Mouse (Mus musculus): ENCODE data around the gene Foxn3. TPM values are rescaled to one million over a fixed set of nuclear protein-coding genes. Genes with fewer than 3 reads are reported as not detected.

The Foxn3 gene
- polyA plus RNA-seq, 1 experiment from 2014 or later, result 90.0 TPM

- peak overlapping the region; percentile 86; the same call in 1 of the 2 replicates for H3K9ac ChIP-seq (replicated peaks)
- H3K36me3 ChIP-seq, result no peaks in the 10 kb centered on the region
- WGBS, result 17% methylated on average over 3 of the region's 3 CpGs
Observed at GRCm38 (mm10) chr12:99561333-99561766, 2.0 kb downstream of the Foxn3 start.

DNA sequence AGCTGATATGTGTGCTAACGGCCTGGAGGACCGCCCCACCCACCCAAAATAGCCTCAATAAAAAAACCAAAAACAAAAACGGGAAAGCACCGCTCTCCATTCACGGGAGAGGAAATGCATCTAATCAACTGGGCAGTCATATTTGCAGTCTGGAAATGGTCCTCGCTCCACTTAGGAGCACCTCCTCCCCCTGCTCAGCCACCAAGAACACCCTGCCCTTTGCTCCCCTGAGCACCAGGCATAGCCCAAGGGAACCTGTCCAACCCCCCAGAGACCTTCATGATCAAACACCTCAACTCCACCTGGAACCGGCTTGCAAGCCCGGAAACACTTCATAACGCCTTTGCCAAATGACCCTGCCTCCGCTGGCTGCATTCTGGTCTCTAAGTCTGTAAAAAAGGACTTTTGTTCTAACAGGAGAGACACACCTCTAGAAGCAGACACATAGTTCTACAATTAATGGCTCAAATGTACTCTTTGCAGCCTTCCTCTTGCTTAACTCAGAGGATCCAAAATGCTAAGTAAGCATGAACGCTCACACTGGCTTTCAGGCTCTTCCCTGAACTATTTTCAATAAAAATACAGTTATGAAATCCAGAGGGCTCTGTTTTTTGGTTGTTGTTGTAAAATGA lies 2.6 kb downstream of the Foxn3 start:
- peak overlapping the region; percentile 66 for H3K4me2 ChIP-seq (replicated peaks)
- 73% methylated on average over 11 of the region's 11 CpGs for WGBS
- no peak overlapping the region for H3K27ac ChIP-seq (replicated peaks)
- H3K27me3 ChIP-seq, result 0 out of 2 replicates have a peak, but pooled peaks cover 2% of the 10 kb centered on the region
- H3K9me3 ChIP-seq, result no peaks in the 10 kb centered on the region
- H3K4me1 ChIP-seq, result peaks cover 18% of the 10 kb centered on the region
- H3K9ac ChIP-seq (replicated peaks), result 0 out of 2 replicates have a peak overlapping the region, but pooled peaks have one; percentile 86
- 0 out of 2 replicates have a peak overlapping the region, but pooled peaks have one; percentile 84 for H3K4me3 ChIP-seq
- no peaks in the 10 kb centered on the region for H3K36me3 ChIP-seq
- no peak for ATAC-seq (ENCODE audit: low FRiP score, low read depth)

More at GRCm38 (mm10) chr12:99561333-99561766, 2.0 kb downstream of the Foxn3 start:
- H3K27me3 ChIP-seq, result 0 out of 2 replicates have a peak, but pooled peaks cover 2% of the 10 kb centered on the region
- peak overlapping the region; percentile 84 for H3K4me3 ChIP-seq
- H3K4me1 ChIP-seq, result peaks cover 18% of the 10 kb centered on the region
- ATAC-seq (ENCODE audit: low FRiP score, low read depth), result no peak
- no peaks in the 10 kb centered on the region for H3K9me3 ChIP-seq
- H3K4me2 ChIP-seq (replicated peaks), result peak overlapping the region; percentile 66
- no peak overlapping the region for H3K27ac ChIP-seq (replicated peaks)

GRCm38 (mm10) chr12:99559483-99559882 lies 3.9 kb downstream of the Foxn3 start:
- Histone ChIP-seq H3K9me3 (no peaks in the 10 kb centered on the region), H3K27me3 (no peaks in the 10 kb centered on the region), H3K4me2 (replicated peaks) (no peak overlapping the region), H3K9ac (replicated peaks) (no peak overlapping the region), H3K27ac (replicated peaks) (no peak overlapping the region), H3K4me1 (peaks cover 18% of the 10 kb centered on the region), H3K36me3 (no peaks in the 10 kb centered on the region), H3K4me3 (no peak overlapping the region)
- no peak for ATAC-seq (ENCODE audit: low FRiP score, low read depth)
- 90% methylated on average over 11 of the region's 11 CpGs for WGBS

GRCm38 (mm10) chr12:99558476-99558875 lies 4.9 kb downstream of the Foxn3 start:
- no peak for ATAC-seq (ENCODE audit: low FRiP score, low read depth)
- Histone ChIP-seq H3K4me2 (replicated peaks) (no peak overlapping the region), H3K36me3 (no peaks in the 10 kb centered on the region), H3K27ac (replicated peaks) (no peak overlapping the region), H3K4me3 (no peak overlapping the region), H3K27me3 (no peaks in the 10 kb centered on the region), H3K9ac (replicated peaks) (no peak overlapping the region), H3K4me1 (peaks cover 15% of the 10 kb centered on the region), H3K9me3 (no peaks in the 10 kb centered on the region)
- WGBS, result 88% methylated on average over 4 of the region's 4 CpGs

DNA sequence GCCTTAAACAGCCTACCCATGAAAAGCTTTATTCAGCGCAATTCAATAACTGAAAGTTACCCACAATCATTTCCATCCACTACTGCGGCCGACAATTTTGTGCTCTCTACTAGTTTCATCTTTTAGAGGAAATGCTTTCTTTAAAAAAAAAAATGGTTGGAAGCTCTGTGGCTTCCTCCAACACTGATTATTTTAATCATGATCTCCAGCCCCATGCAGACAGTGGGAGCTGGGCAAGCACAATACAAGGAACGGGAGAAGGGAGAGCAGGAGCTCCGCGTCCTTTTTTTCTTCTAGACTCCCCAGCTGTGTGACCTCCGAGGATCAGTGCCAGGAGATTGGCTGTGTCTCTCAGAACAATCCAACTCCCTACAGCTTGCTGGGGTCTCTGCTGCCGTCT lies 5.9 kb downstream of the Foxn3 start:
- Histone ChIP-seq H3K4me2 (replicated peaks) (no peak overlapping the region), H3K27me3 (no peaks in the 10 kb centered on the region), H3K4me3 (no peak overlapping the region), H3K9me3 (no peaks in the 10 kb centered on the region), H3K36me3 (peaks cover 6% of the 10 kb centered on the region), H3K27ac (replicated peaks) (no peak overlapping the region), H3K9ac (replicated peaks) (no peak overlapping the region), H3K4me1 (peaks cover 15% of the 10 kb centered on the region)
- 68% methylated on average over 8 of the region's 8 CpGs for WGBS
- no peak for ATAC-seq (ENCODE audit: low FRiP score, low read depth)

- Histone ChIP-seq H3K9me3 (no peaks in the 10 kb centered on the region), H3K4me1 (peaks cover 2% of the 10 kb centered on the region; the same call in 1 of the 2 replicates), H3K4me3 (no peak overlapping the region), H3K27me3 (no peaks in the 10 kb centered on the region), H3K27ac (replicated peaks) (no peak overlapping the region), H3K36me3 (peaks cover 8% of the 10 kb centered on the region), H3K9ac (replicated peaks) (no peak overlapping the region), H3K4me2 (replicated peaks) (no peak overlapping the region)
- no peak for ATAC-seq (ENCODE audit: low FRiP score, low read depth)
- WGBS, result 67% methylated on average over 8 of the region's 8 CpGs
Observed at GRCm38 (mm10) chr12:99550629-99551028, 12.8 kb downstream of the Foxn3 start.

GRCm38 (mm10) chr12:99549811-99550210 lies 13.6 kb downstream of the Foxn3 start:
- peaks cover 4% of the 10 kb centered on the region; the same call in 1 of the 2 replicates for H3K4me1 ChIP-seq
- H3K9me3 ChIP-seq, result no peaks in the 10 kb centered on the region
- H3K4me3 ChIP-seq, result no peak overlapping the region
- peaks cover 8% of the 10 kb centered on the region for H3K36me3 ChIP-seq
- H3K4me2 ChIP-seq (replicated peaks), result no peak overlapping the region
- no peak overlapping the region for H3K9ac ChIP-seq (replicated peaks)
- no peak for ATAC-seq (ENCODE audit: low FRiP score, low read depth)
- WGBS, result 95% methylated on average over 10 of the region's 10 CpGs
- H3K27ac ChIP-seq (replicated peaks), result no peak overlapping the region
- no peaks in the 10 kb centered on the region for H3K27me3 ChIP-seq

DNA sequence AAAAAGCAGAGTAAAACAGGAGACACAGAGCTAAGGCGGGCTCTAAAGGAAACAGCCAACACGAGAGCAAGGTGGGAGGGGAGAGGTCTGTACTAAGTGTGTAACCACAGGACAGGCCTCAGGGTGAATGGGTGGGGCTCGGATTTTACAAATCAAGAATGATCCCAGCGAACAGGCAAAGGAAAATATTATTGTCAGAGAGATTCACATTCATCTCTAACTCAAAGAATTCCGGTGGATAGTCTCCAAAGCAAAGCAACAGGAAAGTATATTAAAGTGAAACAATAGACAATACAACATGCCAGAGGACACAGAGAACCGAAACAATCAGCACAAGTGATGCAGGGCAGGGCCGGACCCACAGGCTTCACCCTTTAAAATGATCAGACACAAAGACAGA lies 15.0 kb downstream of the Foxn3 start:
- no peak overlapping the region for H3K4me3 ChIP-seq
- H3K36me3 ChIP-seq, result peaks cover 14% of the 10 kb centered on the region
- H3K4me1 ChIP-seq, result peaks cover 4% of the 10 kb centered on the region; the same call in 1 of the 2 replicates
- ATAC-seq (ENCODE audit: low FRiP score, low read depth), result no peak
- H3K4me2 ChIP-seq (replicated peaks), result no peak overlapping the region
- H3K9ac ChIP-seq (replicated peaks), result no peak overlapping the region
- H3K27ac ChIP-seq (replicated peaks), result no peak overlapping the region
- no peaks in the 10 kb centered on the region for H3K9me3 ChIP-seq
- H3K27me3 ChIP-seq, result no peaks in the 10 kb centered on the region
- 87% methylated on average over 7 of the region's 7 CpGs for WGBS

GRCm38 (mm10) chr12:99547295-99547694 lies 16.1 kb downstream of the Foxn3 start:
- Histone ChIP-seq H3K27me3 (no peaks in the 10 kb centered on the region), H3K9ac (replicated peaks) (no peak overlapping the region), H3K4me2 (replicated peaks) (no peak overlapping the region), H3K4me3 (no peak overlapping the region), H3K27ac (replicated peaks) (no peak overlapping the region), H3K36me3 (peaks cover 6% of the 10 kb centered on the region; the same call in 1 of the 2 replicates), H3K4me1 (peaks cover 4% of the 10 kb centered on the region; the same call in 1 of the 2 replicates), H3K9me3 (no peaks in the 10 kb centered on the region)
- ATAC-seq (ENCODE audit: low FRiP score, low read depth), result no peak
- 93% methylated on average over 6 of the region's 6 CpGs for WGBS

GRCm38 (mm10) chr12:99545270-99545770 lies 18.1 kb downstream of the Foxn3 start:
- H3K4me2 ChIP-seq (replicated peaks), result no peak overlapping the region
- peaks cover 4% of the 10 kb centered on the region; the same call in 1 of the 2 replicates for H3K4me1 ChIP-seq
- ATAC-seq (ENCODE audit: low FRiP score, low read depth), result no peak
- no peaks in the 10 kb centered on the region for H3K9me3 ChIP-seq
- 0 out of 2 replicates have a peak, but pooled peaks cover 6% of the 10 kb centered on the region for H3K36me3 ChIP-seq
- WGBS, result 79% methylated on average over 6 of the region's 6 CpGs
- no peaks in the 10 kb centered on the region for H3K27me3 ChIP-seq
- H3K27ac ChIP-seq (replicated peaks), result no peak overlapping the region
- no peak overlapping the region for H3K9ac ChIP-seq (replicated peaks)
- no peak overlapping the region for H3K4me3 ChIP-seq

GRCm38 (mm10) chr12:99544262-99545128 lies 18.9 kb downstream of the Foxn3 start:
- WGBS, result 92% methylated on average over 15 of the region's 15 CpGs

More at GRCm38 (mm10) chr12:99544262-99545128, 18.9 kb downstream of the Foxn3 start:
- Histone ChIP-seq H3K4me3 (no peak overlapping the region), H3K9me3 (no peaks in the 10 kb centered on the region), H3K4me2 (replicated peaks) (no peak overlapping the region), H3K27me3 (no peaks in the 10 kb centered on the region), H3K27ac (replicated peaks) (no peak overlapping the region), H3K9ac (replicated peaks) (no peak overlapping the region), H3K4me1 (peaks cover 4% of the 10 kb centered on the region; the same call in 1 of the 2 replicates), H3K36me3 (0 out of 2 replicates have a peak, but pooled peaks cover 6% of the 10 kb centered on the region)
- ATAC-seq (ENCODE audit: low FRiP score, low read depth), result no peak

Measured in midbrain, embryonic 12.5 days (tissue).